Mouse (Mus musculus): ENCODE measurements around the gene Pacsin1.

DNA sequence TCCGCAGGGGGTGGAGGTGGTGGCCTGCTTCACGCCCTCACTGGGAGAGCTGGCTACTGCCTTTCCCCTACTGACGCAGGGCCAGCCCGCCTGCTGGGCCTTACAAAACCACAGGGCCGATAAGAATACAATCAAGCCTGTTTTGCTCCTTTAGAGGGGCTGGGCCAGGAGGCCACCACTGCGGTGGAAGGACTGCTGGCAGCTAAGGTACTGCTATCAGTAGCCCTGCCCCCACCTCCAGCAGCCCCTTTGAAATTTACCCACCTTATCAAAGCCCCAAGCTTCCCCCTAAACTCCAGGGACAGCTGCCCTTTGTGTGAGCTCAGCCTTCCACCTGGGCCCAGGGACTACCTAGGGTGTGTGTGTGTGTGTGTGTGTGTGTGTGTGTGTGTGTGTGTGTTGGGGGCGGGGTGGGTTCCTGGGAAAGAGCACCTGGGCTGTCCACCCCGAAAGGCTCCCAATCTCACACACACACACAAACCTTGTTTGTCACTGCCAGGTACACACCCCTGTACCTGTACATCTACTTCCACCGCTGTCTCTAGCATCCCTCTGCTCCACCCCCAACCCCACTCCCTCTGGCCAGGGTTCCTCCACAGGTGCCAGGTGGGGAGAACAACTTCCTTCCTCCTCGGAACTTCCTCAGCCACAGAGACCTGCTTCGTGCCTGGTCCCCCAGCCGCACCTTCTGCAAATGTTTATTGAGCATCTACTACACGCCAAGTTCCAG is 79.2 kb downstream of the Pacsin1 start:
- TF ChIP-seq EP300 (optimal IDR thresholded peaks at IDR 0.05) = no peak
- no peak for TF ChIP-seq CTCF (IDR thresholded peaks at IDR 0.05; ENCODE audit: low read depth)

Measured in stomach, postnatal 0 days (tissue).